In genomic region chr19:9964205-9964916, GRCm38 (mm10) we compare ENCODE assay signal across 13 mouse cellular contexts. TPM values are rescaled to one million over a fixed set of nuclear protein-coding genes. Genes with fewer than 3 reads are reported as not detected.
A peak's percentile ranks its signal among the peaks of the same experiment; 100 is the strongest.
DNase-seq lines count a peak whose midpoint lies in the region; ATAC-seq and TF ChIP-seq lines count a peak whose summit lies in the region.
"Had no signal": no experiment of that assay in that cellular context is flagged by ENCODE, and none has a peak within 500 bp of the region (broad histone marks: within the 10 kb centered on the region; RNA-seq: fewer than 3 reads in every experiment).

No protein-coding gene starts in this region.

- WGBS in heart, embryonic 14.5 days = 18% methylated on average over 7 of the region's 7 CpGs
- 14% methylated on average over 7 of the region's 7 CpGs for WGBS in liver, adult 2 months
- WGBS in heart, postnatal 0 days = 21% methylated on average over 7 of the region's 7 CpGs

- H3K4me3 ChIP-seq in heart, embryonic 14.5 days (ENCODE audit: control insufficient read depth in 1 of 2, insufficient read depth in 1 of 2, low read depth in 1 of 2, low read length in 2 of 2) = no peak overlapping the region
- H3K4me3 ChIP-seq in liver, adult 2 months (ENCODE audit: insufficient read depth, low read depth, low read length) = peak overlapping the region; percentile 13
- no peak overlapping the region for H3K4me3 ChIP-seq in heart, postnatal 0 days (ENCODE audit: low read depth, low read length)
- no peak overlapping the region for H3K4me3 ChIP-seq in myocyte
- H3K4me3 ChIP-seq: forebrain, embryonic 13.5 days; stomach, embryonic 15.5 days had no signal

- intact Hi-C loops in gastrocnemius, postnatal 14 days (cut with DNase I; ENCODE audit: low total_unique reads) = no loop called here

- H3ac ChIP-seq in myocyte (ENCODE audit: control insufficient read depth, insufficient read length) = no peak overlapping the region

- no peaks in the 10 kb centered on the region for H3K79me2 ChIP-seq in liver, adult 2 months (ENCODE audit: control insufficient read depth, insufficient read depth, low read length)
- no peaks in the 10 kb centered on the region for H3K79me2 ChIP-seq in myocyte (ENCODE audit: control insufficient read depth, insufficient read depth)

- no peak for TF ChIP-seq EP300 in heart, postnatal 0 days (IDR thresholded peaks at IDR 0.05; ENCODE audit: low read depth)

- no peak for TF ChIP-seq CTCF in liver, adult 2 months (IDR thresholded peaks at IDR 0.05; ENCODE audit: low read depth, low read length)
- TF ChIP-seq CTCF in heart, postnatal 0 days (IDR thresholded peaks at IDR 0.05; ENCODE audit: low read depth) = no peak

- no peaks in the 10 kb centered on the region for H3K36me3 ChIP-seq in heart, embryonic 14.5 days (ENCODE audit: control insufficient read depth, insufficient read depth, low read length)
- no peaks in the 10 kb centered on the region for H3K36me3 ChIP-seq in liver, adult 2 months (ENCODE audit: control insufficient read depth, insufficient read depth, low read length)
- H3K36me3 ChIP-seq in heart, postnatal 0 days (replicated peaks; ENCODE audit: control insufficient read depth, insufficient read depth, low read length) = no peaks in the 10 kb centered on the region
- H3K36me3 ChIP-seq in myocyte (ENCODE audit: control insufficient read depth, insufficient read depth) = no peaks in the 10 kb centered on the region
- H3K36me3 ChIP-seq: stomach, embryonic 15.5 days had no signal

- H3K4me2 ChIP-seq in heart, embryonic 14.5 days (ENCODE audit: low read length) = peak overlapping the region; percentile 36; the same call in 1 of the 2 replicates
- H3K4me2 ChIP-seq in heart, postnatal 0 days (ENCODE audit: low read depth, low read length) = peak overlapping the region; percentile 22; the same call in 1 of the 2 replicates
- peak overlapping the region; percentile 33 for H3K4me2 ChIP-seq in myocyte (ENCODE audit: low read depth)
- H3K4me2 ChIP-seq: forebrain, embryonic 13.5 days; stomach, embryonic 15.5 days had no signal

- 0 out of 4 replicates have a peak overlapping the region, but pooled peaks of 1 of the 2 experiments have one; percentile 37 for H3K27ac ChIP-seq in heart, embryonic 14.5 days (replicated peaks in 1 of 2; ENCODE audit: control insufficient read depth in 1 of 2, insufficient read depth in 1 of 2, low read depth in 2 of 2, low read length in 2 of 2)
- H3K27ac ChIP-seq in liver, adult 2 months (replicated peaks; ENCODE audit: insufficient read depth, low read depth, low read length) = peak overlapping the region; percentile 72
- H3K27ac ChIP-seq in heart, postnatal 0 days (ENCODE audit: low read depth) = no peak overlapping the region
- H3K27ac ChIP-seq: forebrain, embryonic 13.5 days; stomach, embryonic 15.5 days had no signal

- no peak for ATAC-seq in heart, embryonic 14.5 days (ENCODE audit: insufficient number of reproducible peaks, insufficient read depth, low FRiP score, low read depth)
- no peak for ATAC-seq in heart, postnatal 0 days (ENCODE audit: insufficient read depth, low read depth)
- ATAC-seq: forebrain, embryonic 13.5 days had no signal

- DNase-seq in heart, adult 9 months (ENCODE audit: low spot score in 2 of 2) = no peak
- peak; percentile 79 for DNase-seq in liver, adult 2 months (ENCODE audit: extremely low read depth, low read depth, low spot score)
- no peak for DNase-seq in liver
- DNase-seq in heart, postnatal 0 days (ENCODE audit: low spot score) = no peak
- DNase-seq in gastrocnemius, postnatal 14 days = no peak
- DNase-seq: adrenal gland, adult 8-10 months; gastrocnemius, postnatal 25 days; lung, adult 2 months had no signal

- H3K9ac ChIP-seq in heart, embryonic 14.5 days (ENCODE audit: low read length) = 0 out of 2 replicates have a peak overlapping the region, but pooled peaks have one; percentile 27
- H3K9ac ChIP-seq in liver, adult 2 months (ENCODE audit: low read depth, low read length) = peak overlapping the region; percentile 50
- H3K9ac ChIP-seq in heart, postnatal 0 days (replicated peaks; ENCODE audit: low read depth, low read length) = 0 out of 2 replicates have a peak overlapping the region, but pooled peaks have one; percentile 17
- H3K9ac ChIP-seq: forebrain, embryonic 13.5 days; stomach, embryonic 15.5 days had no signal

- peaks cover 2 to 9% of the 10 kb centered on the region in 2 experiments; a peak in 3 of 4 replicates for H3K4me1 ChIP-seq in heart, embryonic 14.5 days (ENCODE audit: control insufficient read depth in 2 of 2, insufficient read depth in 2 of 2, low read length in 2 of 2)
- peaks cover 11% of the 10 kb centered on the region for H3K4me1 ChIP-seq in liver, adult 2 months (ENCODE audit: control insufficient read depth, insufficient read depth, low read length)
- H3K4me1 ChIP-seq in heart, postnatal 0 days (ENCODE audit: control insufficient read depth, insufficient read depth) = no peaks in the 10 kb centered on the region
- H3K4me1 ChIP-seq: forebrain, embryonic 13.5 days; stomach, embryonic 15.5 days had no signal

- no peaks in the 10 kb centered on the region for H3K27me3 ChIP-seq in heart, embryonic 14.5 days (ENCODE audit: control insufficient read depth, insufficient read depth, low read length)
- no peaks in the 10 kb centered on the region for H3K27me3 ChIP-seq in liver, adult 2 months (ENCODE audit: control insufficient read depth, insufficient read depth, low read length)
- no peaks in the 10 kb centered on the region for H3K27me3 ChIP-seq in heart, postnatal 0 days (ENCODE audit: control insufficient read depth, insufficient read depth, low read length)
- H3K27me3 ChIP-seq in myocyte (ENCODE audit: control insufficient read depth, insufficient read depth, insufficient read length) = no peaks in the 10 kb centered on the region
- H3K27me3 ChIP-seq: forebrain, embryonic 13.5 days; stomach, embryonic 15.5 days had no signal

- TF ChIP-seq POLR2A in liver, adult 2 months (IDR thresholded peaks at IDR 0.05; ENCODE audit: extremely low read depth, insufficient read depth, low read length) = peak; percentile 32; the same call in 1 of the 2 replicates
- TF ChIP-seq POLR2A in myocyte (IDR thresholded peaks at IDR 0.05; ENCODE audit: insufficient read length, low read depth) = no peak

- no peaks in the 10 kb centered on the region for H3K9me3 ChIP-seq in heart, embryonic 14.5 days (ENCODE audit: control insufficient read depth, low read length)
- H3K9me3 ChIP-seq in heart, postnatal 0 days (replicated peaks; ENCODE audit: control insufficient read depth, low read length) = no peaks in the 10 kb centered on the region
- H3K9me3 ChIP-seq: forebrain, embryonic 13.5 days; stomach, embryonic 15.5 days had no signal

TF ChIP-seq in myocyte, 11 proteins besides CTCF, POLR2A, EP300 and RAD21:
- peak in 1 of 3 experiments; percentile 56 for TF ChIP-seq MYOG (IDR thresholded peaks at IDR 0.05; ENCODE audit: control insufficient read depth in 1 of 3, insufficient read depth in 1 of 3, insufficient read length in 2 of 3, low read depth in 2 of 3)
- no peak for TF ChIP-seq MAX (IDR thresholded peaks at IDR 0.05; ENCODE audit: low read depth)

RNA-seq across cellular contexts. Expression of gene Fth1, which starts 16.0 kb away (rescaled TPM):
- polyA plus RNA-seq in heart, embryonic 14.5 days (2014; fragmentation: Nextera tagmentation; extraction: Ambion mirVana) = 1,816 and 1,859 TPM in 2 replicates
- 1,154 and 1,241 TPM in 2 replicates for total RNA-seq in liver, adult 2 months (2014; rRNA removed)
- 7,340 and 8,771 TPM in 2 replicates for polyA plus RNA-seq in liver, adult 2 months (2012; rRNA removed)
- total RNA-seq in heart, postnatal 0 days (2014; rRNA removed; ENCODE audit: low replicate concordance) = 396 and 524 TPM in 2 replicates
- 3,148 and 3,286 TPM in 2 replicates for polyA plus RNA-seq in heart, postnatal 0 days (2015; fragmentation: Nextera tagmentation; extraction: Ambion mirVana)
- 6,603 TPM for polyA plus RNA-seq in myocyte (2012; fragmentation: generic; extraction: Trizol)
- total RNA-seq in gastrocnemius, postnatal 14 days (2021) = 1,000 to 10,000 TPM; 2,162 to 2,185 TPM

RNA-seq across cellular contexts. Expression of gene Best1, which starts 37.1 kb away (rescaled TPM):
- 0.24 and 0.40 TPM in 2 replicates for polyA plus RNA-seq in heart, embryonic 14.5 days (2014; fragmentation: Nextera tagmentation; extraction: Ambion mirVana)
- total RNA-seq in liver, adult 2 months (2014; rRNA removed) = not detected in 2 replicates
- polyA plus RNA-seq in liver, adult 2 months (2012; rRNA removed) = 0.05 TPM in 1 of 2 replicates, not detected in the other
- not detected in 2 replicates for total RNA-seq in heart, postnatal 0 days (2014; rRNA removed; ENCODE audit: low replicate concordance)
- polyA plus RNA-seq in heart, postnatal 0 days (2015; fragmentation: Nextera tagmentation; extraction: Ambion mirVana) = 0.26 and 0.33 TPM in 2 replicates
- polyA plus RNA-seq in myocyte (2012; fragmentation: generic; extraction: Trizol) = 6.6 TPM
- total RNA-seq in gastrocnemius, postnatal 14 days (2021) = under 1 TPM; 0.29 to 0.41 TPM

RNA-seq across cellular contexts. Expression of gene Rab3il1, which starts 37.1 kb away (rescaled TPM):
- polyA plus RNA-seq in heart, embryonic 14.5 days (2014; fragmentation: Nextera tagmentation; extraction: Ambion mirVana) = 27.6 and 27.7 TPM in 2 replicates
- 3.1 and 4.0 TPM in 2 replicates for total RNA-seq in liver, adult 2 months (2014; rRNA removed)
- polyA plus RNA-seq in liver, adult 2 months (2012; rRNA removed) = 3.1 and 3.8 TPM in 2 replicates
- total RNA-seq in heart, postnatal 0 days (2014; rRNA removed; ENCODE audit: low replicate concordance) = 16.3 and 27.4 TPM in 2 replicates
- 17.9 and 20.7 TPM in 2 replicates for polyA plus RNA-seq in heart, postnatal 0 days (2015; fragmentation: Nextera tagmentation; extraction: Ambion mirVana)
- 15.2 TPM for polyA plus RNA-seq in myocyte (2012; fragmentation: generic; extraction: Trizol)
- total RNA-seq in gastrocnemius, postnatal 14 days (2021) = 10 to 100 TPM in 1 of 2 experiments, 1 to 10 TPM in 1; 7.4 to 11.6 TPM
- total RNA-seq: neutrophil, adult 5-6 weeks had no signal
